In genomic region chr13:41476216-41476615, GRCm38 (mm10) we compare ENCODE assay signal across 14 mouse cellular contexts. TPM values are rescaled to one million over a fixed set of nuclear protein-coding genes. Genes with fewer than 3 reads are reported as not detected.
DNase-seq lines count a peak whose midpoint lies in the region; ATAC-seq and TF ChIP-seq lines count a peak whose summit lies in the region.
"Had no signal": no experiment of that assay in that cellular context is flagged by ENCODE, and none has a peak within 500 bp of the region (broad histone marks: within the 10 kb centered on the region; RNA-seq: fewer than 3 reads in every experiment).

No protein-coding gene starts in this region.

- TF ChIP-seq CTCF in lung, embryonic 14.5 days (IDR thresholded peaks at IDR 0.05; ENCODE audit: low read depth): no peak
- no peak for TF ChIP-seq CTCF in lung, adult 2 months (IDR thresholded peaks at IDR 0.05; ENCODE audit: insufficient read depth, low read length)

- 66% methylated on average over 4 of the region's 4 CpGs for WGBS in lung, embryonic 14.5 days
- 42% methylated on average over 4 of the region's 4 CpGs for WGBS in lung, adult 2 months

- TF ChIP-seq POLR2A in lung, adult 2 months (IDR thresholded peaks at IDR 0.05; ENCODE audit: borderline replicate concordance, extremely low read depth, low read depth, low read length): no peak

- ATAC-seq in lung, embryonic 14.5 days (ENCODE audit: insufficient read depth): no peak

- peak; percentile 49 for DNase-seq in embryo, embryonic 10.5 days (ENCODE audit: low spot score)
- DNase-seq in embryo, embryonic 11 days: no peak
- peak; percentile 58 for DNase-seq in lung, embryonic 14.5 days
- no peak for DNase-seq in lung, adult 2 months
- peak; percentile 35 to 45 for DNase-seq in heart, postnatal 10 days
- DNase-seq in lung, postnatal 4 days: peak; percentile 32 to 45
- DNase-seq in cerebellum, adult 9-11 months: no peak
- DNase-seq in cerebellum, postnatal 25 days: no peak
- DNase-seq: B cell, adult 2 months; cerebellum, postnatal 10 days; gastrocnemius, postnatal 14 days; left cerebral cortex, postnatal 4 days had no signal

- intact Hi-C loops in heart, postnatal 10 days (cut with DNase I): no loop called here

- no peak overlapping the region for H3K4me3 ChIP-seq in lung, embryonic 14.5 days (ENCODE audit: low read depth, low read length)
- H3K4me3 ChIP-seq in lung, adult 2 months (replicated peaks; ENCODE audit: extremely low read depth, low read depth, low read length): no peak overlapping the region
- H3K4me3 ChIP-seq: erythroblast, embryonic 14.5 days; hindbrain, embryonic 15.5 days had no signal

- H3K9ac ChIP-seq in lung, embryonic 14.5 days: no peak overlapping the region
- H3K9ac ChIP-seq: hindbrain, embryonic 15.5 days had no signal

- H3K4me2 ChIP-seq in lung, embryonic 14.5 days: no peak overlapping the region
- H3K4me2 ChIP-seq: hindbrain, embryonic 15.5 days had no signal

- H3K36me3 ChIP-seq in lung, embryonic 14.5 days (ENCODE audit: insufficient read depth): no peaks in the 10 kb centered on the region
- H3K36me3 ChIP-seq: hindbrain, embryonic 15.5 days had no signal

- H3K9me3 ChIP-seq in lung, embryonic 14.5 days (ENCODE audit: low read depth, low read length): no peaks in the 10 kb centered on the region
- H3K9me3 ChIP-seq: hindbrain, embryonic 15.5 days had no signal

- H3K4me1 ChIP-seq in lung, embryonic 14.5 days (ENCODE audit: insufficient read depth): no peaks in the 10 kb centered on the region
- H3K4me1 ChIP-seq in lung, adult 2 months (ENCODE audit: control insufficient read depth, insufficient read depth, low read length): peaks cover 12% of the 10 kb centered on the region
- H3K4me1 ChIP-seq: hindbrain, embryonic 15.5 days had no signal

- no peaks in the 10 kb centered on the region for H3K27me3 ChIP-seq in lung, embryonic 14.5 days (ENCODE audit: insufficient read depth, low read length)
- H3K27me3 ChIP-seq: hindbrain, embryonic 15.5 days had no signal

- H3K27ac ChIP-seq in lung, embryonic 14.5 days (ENCODE audit: low read depth): 0 out of 2 replicates have a peak overlapping the region, but pooled peaks have one; percentile 3
- H3K27ac ChIP-seq: hindbrain, embryonic 15.5 days had no signal

RNA-seq across cellular contexts. Expression of gene Nedd9, which starts 10.9 kb away (rescaled TPM):
- 86.5 and 89.4 TPM in 2 replicates for polyA plus RNA-seq in lung, embryonic 14.5 days (2014; fragmentation: Nextera tagmentation; extraction: Ambion mirVana)
- 49.2 and 60.8 TPM in 2 replicates for polyA plus RNA-seq in lung, adult 2 months (2012; rRNA removed)
- 10 to 100 TPM; 38.5 to 40.9 TPM for total RNA-seq in heart, postnatal 10 days (2021)
- polyA plus RNA-seq: erythroblast, embryonic 14.5 days had no signal

Comparison
In these comparisons a context has a peak if more than half of its experiments do, and no peak if none do; other contexts are left out.
1. DNase-seq: peak in embryo, embryonic 10.5 days (single experiment), lung, embryonic 14.5 days (single experiment), heart, postnatal 10 days (2 of 2) and lung, postnatal 4 days (2 of 2); none in embryo, embryonic 11 days (single experiment), lung, adult 2 months (single experiment), cerebellum, adult 9-11 months (single experiment) and cerebellum, postnatal 25 days (0 of 2).